27 mouse cellular contexts compared by ENCODE assay signal in the genomic region with DNA sequence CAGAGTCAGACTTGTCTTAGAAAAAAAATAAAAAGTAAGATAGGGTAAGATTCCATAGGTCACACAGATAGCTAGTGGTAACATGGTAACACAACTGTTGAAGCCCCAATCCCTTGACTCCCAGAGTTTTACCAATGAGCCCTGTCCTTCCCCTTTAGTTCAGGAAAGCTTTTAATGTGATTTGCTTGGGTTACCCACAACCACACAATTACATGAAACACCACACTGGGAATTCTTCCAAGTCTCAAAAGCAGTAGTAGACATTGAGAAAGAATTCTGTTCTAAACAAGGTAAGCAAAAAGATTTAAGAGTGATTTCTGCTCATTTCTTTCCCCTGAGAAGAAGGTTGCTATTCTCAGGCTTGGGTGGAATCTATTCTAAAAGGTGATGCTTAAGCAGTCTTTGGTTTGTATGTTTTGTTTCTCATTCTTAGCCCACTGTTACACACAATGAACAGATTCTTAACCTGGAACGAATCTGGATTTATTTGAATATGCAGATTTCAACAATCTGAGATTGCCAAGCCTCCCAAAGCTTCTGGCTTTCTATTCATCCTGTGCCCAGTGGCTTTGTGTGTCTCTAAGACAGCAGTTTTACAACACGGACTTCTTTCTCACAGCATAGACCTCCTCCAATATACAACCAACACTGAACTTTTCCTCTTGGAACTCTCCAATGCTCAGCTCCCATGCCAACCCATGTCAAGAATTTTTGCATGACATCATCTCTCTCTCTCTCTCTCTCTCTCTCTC. TPM values are rescaled to one million over a fixed set of nuclear protein-coding genes. Genes with fewer than 3 reads are reported as not detected.
DNase-seq lines count a peak whose midpoint lies in the region; ATAC-seq lines count a peak whose summit lies in the region.
"Had no signal": no experiment of that assay in that cellular context is flagged by ENCODE, and none has a peak within 500 bp of the region (broad histone marks: within the 10 kb centered on the region; RNA-seq: fewer than 3 reads in every experiment).

No protein-coding gene starts in this region.

- no peak for ATAC-seq in embryonic facial prominence, embryonic 14.5 days (ENCODE audit: low read depth)
- ATAC-seq in hindbrain, embryonic 14.5 days (ENCODE audit: low FRiP score), result peak; percentile 36; the same call in 1 of the 2 replicates
- ATAC-seq in midbrain, embryonic 15.5 days (replicated peaks), result no peak; the same call in 1 of the 2 replicates
- ATAC-seq in midbrain, embryonic 16.5 days, result no peak
- peak; percentile 33; the same call in 1 of the 2 replicates for ATAC-seq in neural tube, embryonic 13.5 days (ENCODE audit: low read depth)
- ATAC-seq: activated CD4-positive, CD25-positive, alpha-beta regulatory T cell, adult 4 months; inflammation-experienced regulatory T-cells, adult 6 months had no signal

- no peak overlapping the region for H3K9ac ChIP-seq in embryonic facial prominence, embryonic 14.5 days (ENCODE audit: low read depth, low read length)
- H3K9ac ChIP-seq in hindbrain, embryonic 14.5 days, result no peak overlapping the region
- no peak overlapping the region for H3K9ac ChIP-seq in midbrain, embryonic 15.5 days
- no peak overlapping the region for H3K9ac ChIP-seq in midbrain, embryonic 16.5 days (ENCODE audit: low read depth, low read length)
- no peak overlapping the region for H3K9ac ChIP-seq in neural tube, embryonic 13.5 days
- H3K9ac ChIP-seq: embryonic facial prominence, embryonic 15.5 days; limb, embryonic 13.5 days; liver, embryonic 13.5 days had no signal

- H3K27ac ChIP-seq in embryonic facial prominence, embryonic 14.5 days (replicated peaks; ENCODE audit: low read depth, low read length), result no peak overlapping the region
- no peak overlapping the region for H3K27ac ChIP-seq in embryonic facial prominence, embryonic 10.5 days (replicated peaks)
- H3K27ac ChIP-seq in hindbrain, embryonic 14.5 days, result peak overlapping the region; percentile 46; the same call in 1 of the 2 replicates
- no peak overlapping the region for H3K27ac ChIP-seq in hindbrain, embryonic 10.5 days
- peak overlapping the region; percentile 61 for H3K27ac ChIP-seq in midbrain, embryonic 15.5 days
- no peak overlapping the region for H3K27ac ChIP-seq in midbrain, embryonic 16.5 days (ENCODE audit: low read length)
- H3K27ac ChIP-seq in neural tube, embryonic 13.5 days (replicated peaks), result peak overlapping the region; percentile 46
- H3K27ac ChIP-seq: embryonic facial prominence, embryonic 15.5 days; heart, adult 2 months; kidney, postnatal 0 days; limb, embryonic 13.5 days; liver, embryonic 13.5 days had no signal

- H3K9me3 ChIP-seq in embryonic facial prominence, embryonic 14.5 days (ENCODE audit: control insufficient read depth, low read length), result no peaks in the 10 kb centered on the region
- H3K9me3 ChIP-seq in embryonic facial prominence, embryonic 10.5 days, result no peaks in the 10 kb centered on the region
- H3K9me3 ChIP-seq in hindbrain, embryonic 14.5 days (ENCODE audit: control insufficient read depth, low read length), result no peaks in the 10 kb centered on the region
- no peaks in the 10 kb centered on the region for H3K9me3 ChIP-seq in hindbrain, embryonic 10.5 days
- H3K9me3 ChIP-seq in midbrain, embryonic 15.5 days, result no peaks in the 10 kb centered on the region
- H3K9me3 ChIP-seq in midbrain, embryonic 16.5 days (replicated peaks; ENCODE audit: control insufficient read depth, low read length, poor library complexity, severe bottlenecking), result no peaks in the 10 kb centered on the region
- no peaks in the 10 kb centered on the region for H3K9me3 ChIP-seq in neural tube, embryonic 13.5 days
- H3K9me3 ChIP-seq: embryonic facial prominence, embryonic 15.5 days; limb, embryonic 13.5 days; liver, embryonic 13.5 days had no signal

- no peaks in the 10 kb centered on the region for H3K36me3 ChIP-seq in embryonic facial prominence, embryonic 14.5 days (ENCODE audit: control insufficient read depth, insufficient read depth, low read length)
- no peaks in the 10 kb centered on the region for H3K36me3 ChIP-seq in embryonic facial prominence, embryonic 10.5 days (replicated peaks)
- H3K36me3 ChIP-seq in hindbrain, embryonic 14.5 days (replicated peaks; ENCODE audit: control insufficient read depth, insufficient read depth), result no peaks in the 10 kb centered on the region
- no peaks in the 10 kb centered on the region for H3K36me3 ChIP-seq in hindbrain, embryonic 10.5 days
- H3K36me3 ChIP-seq in midbrain, embryonic 15.5 days (replicated peaks), result no peaks in the 10 kb centered on the region
- H3K36me3 ChIP-seq in midbrain, embryonic 16.5 days (ENCODE audit: control insufficient read depth, insufficient read depth, low read length), result no peaks in the 10 kb centered on the region
- H3K36me3 ChIP-seq in neural tube, embryonic 13.5 days, result no peaks in the 10 kb centered on the region
- H3K36me3 ChIP-seq: embryonic facial prominence, embryonic 15.5 days; limb, embryonic 13.5 days; liver, embryonic 13.5 days had no signal

- no peaks in the 10 kb centered on the region; the same call in 1 of the 2 replicates for H3K27me3 ChIP-seq in embryonic facial prominence, embryonic 14.5 days (replicated peaks; ENCODE audit: control insufficient read depth, insufficient read depth, low read length)
- H3K27me3 ChIP-seq in embryonic facial prominence, embryonic 10.5 days (replicated peaks; ENCODE audit: low read depth, poor library complexity, severe bottlenecking), result no peaks in the 10 kb centered on the region
- no peaks in the 10 kb centered on the region for H3K27me3 ChIP-seq in hindbrain, embryonic 14.5 days (ENCODE audit: control insufficient read depth, insufficient read depth, low read length)
- H3K27me3 ChIP-seq in hindbrain, embryonic 10.5 days (ENCODE audit: insufficient read depth, poor library complexity, severe bottlenecking), result no peaks in the 10 kb centered on the region
- H3K27me3 ChIP-seq in midbrain, embryonic 15.5 days (replicated peaks), result no peaks in the 10 kb centered on the region
- no peaks in the 10 kb centered on the region for H3K27me3 ChIP-seq in midbrain, embryonic 16.5 days (ENCODE audit: control insufficient read depth, insufficient read depth, low read depth, low read length)
- H3K27me3 ChIP-seq in neural tube, embryonic 13.5 days, result no peaks in the 10 kb centered on the region

- H3K4me1 ChIP-seq in embryonic facial prominence, embryonic 14.5 days (ENCODE audit: control insufficient read depth, insufficient read depth, low read length), result peaks cover 6% of the 10 kb centered on the region; the same call in 1 of the 2 replicates
- peaks cover 15% of the 10 kb centered on the region for H3K4me1 ChIP-seq in embryonic facial prominence, embryonic 10.5 days
- peaks cover 27% of the 10 kb centered on the region for H3K4me1 ChIP-seq in hindbrain, embryonic 14.5 days (replicated peaks; ENCODE audit: control insufficient read depth, insufficient read depth, low read length)
- peaks cover 20% of the 10 kb centered on the region for H3K4me1 ChIP-seq in hindbrain, embryonic 10.5 days (replicated peaks)
- peaks cover 25% of the 10 kb centered on the region for H3K4me1 ChIP-seq in midbrain, embryonic 15.5 days
- peaks cover 15% of the 10 kb centered on the region for H3K4me1 ChIP-seq in midbrain, embryonic 16.5 days (ENCODE audit: control insufficient read depth, insufficient read depth, low read length)
- peaks cover 32% of the 10 kb centered on the region for H3K4me1 ChIP-seq in neural tube, embryonic 13.5 days (replicated peaks)
- H3K4me1 ChIP-seq: liver, embryonic 13.5 days had no signal

- 43% methylated on average over 2 of the region's 2 CpGs for WGBS in embryonic facial prominence, embryonic 14.5 days
- WGBS in embryonic facial prominence, embryonic 10.5 days, result 61% methylated on average over 2 of the region's 2 CpGs
- 31% methylated on average over 2 of the region's 2 CpGs for WGBS in hindbrain, embryonic 14.5 days
- WGBS in hindbrain, embryonic 10.5 days, result 62% methylated on average over 2 of the region's 2 CpGs
- 40% methylated on average over 2 of the region's 2 CpGs for WGBS in midbrain, embryonic 15.5 days
- 39% methylated on average over 2 of the region's 2 CpGs for WGBS in midbrain, embryonic 16.5 days
- 38% methylated on average over 2 of the region's 2 CpGs for WGBS in neural tube, embryonic 13.5 days

- no peak overlapping the region for H3K4me3 ChIP-seq in embryonic facial prominence, embryonic 14.5 days (ENCODE audit: low read depth, low read length)
- no peak overlapping the region for H3K4me3 ChIP-seq in embryonic facial prominence, embryonic 10.5 days
- H3K4me3 ChIP-seq in hindbrain, embryonic 14.5 days (replicated peaks; ENCODE audit: low read length), result no peak overlapping the region
- H3K4me3 ChIP-seq in hindbrain, embryonic 10.5 days, result no peak overlapping the region
- no peak overlapping the region for H3K4me3 ChIP-seq in midbrain, embryonic 15.5 days
- H3K4me3 ChIP-seq in midbrain, embryonic 16.5 days (ENCODE audit: low read depth, low read length), result no peak overlapping the region
- no peak overlapping the region for H3K4me3 ChIP-seq in neural tube, embryonic 13.5 days
- H3K4me3 ChIP-seq: embryonic facial prominence, embryonic 15.5 days; heart, adult 2 months; limb, embryonic 13.5 days; liver, embryonic 13.5 days had no signal

- peak; percentile 51 for DNase-seq in embryonic facial prominence, embryonic 14.5 days (ENCODE audit: low spot score)
- no peak for DNase-seq in embryonic facial prominence, embryonic 10.5 days (ENCODE audit: low spot score)
- DNase-seq in hindbrain, embryonic 14.5 days (ENCODE audit: low spot score), result no peak
- DNase-seq in hindbrain, embryonic 10.5 days (ENCODE audit: low spot score), result no peak
- DNase-seq in liver, result no peak
- DNase-seq: adrenal gland, adult 8-10 months; cerebellum, adult 8-10 months; cerebellum, postnatal 36 days; embryo, embryonic 11 days; gastrocnemius, postnatal 36 days; heart, adult 2 months; kidney, adult 18-20 months; layer of hippocampus, postnatal 36 days; liver, embryonic 13.5 days; lung, adult 2 months; lung, postnatal 14 days; right cerebral cortex, adult 18-20 months; right cerebral cortex, postnatal 4 days; thymus, postnatal 36 days had no signal

- no peak overlapping the region for H3K4me2 ChIP-seq in embryonic facial prominence, embryonic 14.5 days (ENCODE audit: low read depth, low read length)
- no peak overlapping the region for H3K4me2 ChIP-seq in hindbrain, embryonic 14.5 days (replicated peaks)
- H3K4me2 ChIP-seq in midbrain, embryonic 15.5 days, result no peak overlapping the region
- no peak overlapping the region for H3K4me2 ChIP-seq in midbrain, embryonic 16.5 days (ENCODE audit: low read length)
- no peak overlapping the region for H3K4me2 ChIP-seq in neural tube, embryonic 13.5 days
- H3K4me2 ChIP-seq: embryonic facial prominence, embryonic 15.5 days; limb, embryonic 13.5 days; liver, embryonic 13.5 days had no signal

RNA-seq across cellular contexts. Expression of gene Fez1, which starts 5.1 kb away (rescaled TPM):
- polyA plus RNA-seq in embryonic facial prominence, embryonic 14.5 days (2014; fragmentation: Nextera tagmentation; extraction: Ambion mirVana), result 47.7 and 54.8 TPM in 2 replicates
- 74.2 and 83.1 TPM in 2 replicates for polyA plus RNA-seq in embryonic facial prominence, embryonic 10.5 days (2016; fragmentation: Nextera tagmentation; extraction: Ambion mirVana)
- 549 and 551 TPM in 2 replicates for polyA plus RNA-seq in hindbrain, embryonic 14.5 days (2014; fragmentation: Nextera tagmentation; extraction: Ambion mirVana)
- polyA plus RNA-seq in hindbrain, embryonic 10.5 days (2016; fragmentation: Nextera tagmentation; extraction: Ambion mirVana), result 189 and 312 TPM in 2 replicates
- 586 and 588 TPM in 2 replicates for polyA plus RNA-seq in midbrain, embryonic 15.5 days (2015; fragmentation: Nextera tagmentation; extraction: Ambion mirVana)
- polyA plus RNA-seq in midbrain, embryonic 16.5 days (2015; fragmentation: Nextera tagmentation; extraction: Ambion mirVana), result 612 and 638 TPM in 2 replicates
- polyA plus RNA-seq in neural tube, embryonic 13.5 days (2015; fragmentation: Nextera tagmentation; extraction: Ambion mirVana), result 613 and 615 TPM in 2 replicates
- polyA plus RNA-seq: activated CD4-positive, CD25-positive, alpha-beta regulatory T cell, adult 4 months; inflammation-experienced regulatory T-cells, adult 6 months had no signal

RNA-seq across cellular contexts. Expression of gene Ei24, which starts 29.6 kb away (rescaled TPM):
- 51.5 and 60.7 TPM in 2 replicates for polyA plus RNA-seq in embryonic facial prominence, embryonic 14.5 days (2014; fragmentation: Nextera tagmentation; extraction: Ambion mirVana)
- polyA plus RNA-seq in embryonic facial prominence, embryonic 10.5 days (2016; fragmentation: Nextera tagmentation; extraction: Ambion mirVana), result 88.4 and 89.9 TPM in 2 replicates
- polyA plus RNA-seq in hindbrain, embryonic 14.5 days (2014; fragmentation: Nextera tagmentation; extraction: Ambion mirVana), result 73.6 and 88.3 TPM in 2 replicates
- polyA plus RNA-seq in hindbrain, embryonic 10.5 days (2016; fragmentation: Nextera tagmentation; extraction: Ambion mirVana), result 95.6 and 96.1 TPM in 2 replicates
- 113 and 115 TPM in 2 replicates for polyA plus RNA-seq in midbrain, embryonic 15.5 days (2015; fragmentation: Nextera tagmentation; extraction: Ambion mirVana)
- 118 and 120 TPM in 2 replicates for polyA plus RNA-seq in midbrain, embryonic 16.5 days (2015; fragmentation: Nextera tagmentation; extraction: Ambion mirVana)
- polyA plus RNA-seq in neural tube, embryonic 13.5 days (2015; fragmentation: Nextera tagmentation; extraction: Ambion mirVana), result 126 and 127 TPM in 2 replicates

RNA-seq across cellular contexts. Expression of gene Stt3a, which starts 59.3 kb away (rescaled TPM):
- 249 and 264 TPM in 2 replicates for polyA plus RNA-seq in embryonic facial prominence, embryonic 14.5 days (2014; fragmentation: Nextera tagmentation; extraction: Ambion mirVana)
- 177 and 180 TPM in 2 replicates for polyA plus RNA-seq in embryonic facial prominence, embryonic 10.5 days (2016; fragmentation: Nextera tagmentation; extraction: Ambion mirVana)
- 79.8 and 95.3 TPM in 2 replicates for polyA plus RNA-seq in hindbrain, embryonic 14.5 days (2014; fragmentation: Nextera tagmentation; extraction: Ambion mirVana)
- 134 and 155 TPM in 2 replicates for polyA plus RNA-seq in hindbrain, embryonic 10.5 days (2016; fragmentation: Nextera tagmentation; extraction: Ambion mirVana)
- 86.6 and 93.4 TPM in 2 replicates for polyA plus RNA-seq in midbrain, embryonic 15.5 days (2015; fragmentation: Nextera tagmentation; extraction: Ambion mirVana)
- 85.1 and 89.0 TPM in 2 replicates for polyA plus RNA-seq in midbrain, embryonic 16.5 days (2015; fragmentation: Nextera tagmentation; extraction: Ambion mirVana)
- 97.2 and 119 TPM in 2 replicates for polyA plus RNA-seq in neural tube, embryonic 13.5 days (2015; fragmentation: Nextera tagmentation; extraction: Ambion mirVana)

Comparison
In these comparisons a context has a peak if more than half of its experiments do, and no peak if none do; other contexts are left out.
1. H3K27ac ChIP-seq: peak in hindbrain, embryonic 14.5 days (single experiment), midbrain, embryonic 15.5 days (single experiment) and neural tube, embryonic 13.5 days (single experiment); none in embryonic facial prominence, embryonic 14.5 days (single experiment), embryonic facial prominence, embryonic 10.5 days (single experiment), hindbrain, embryonic 10.5 days (single experiment) and midbrain, embryonic 16.5 days (single experiment).
2. ATAC-seq: peak in hindbrain, embryonic 14.5 days (single experiment) and neural tube, embryonic 13.5 days (single experiment); none in embryonic facial prominence, embryonic 14.5 days (single experiment), midbrain, embryonic 15.5 days (single experiment) and midbrain, embryonic 16.5 days (single experiment).